Mouse (Mus musculus) hindbrain, embryonic 11.5 days (tissue): ENCODE data around the gene Atp6v1c2. TPM values are rescaled to one million over a fixed set of nuclear protein-coding genes. Genes with fewer than 3 reads are reported as not detected.

Experiments used
- ATAC-seq: fragments of 200-750 bp; cut with Nextera tagmentation; 2 replicates; pipeline ENCODE4 v1.8.0; 2017; ENCODE audit warnings: mild to moderate bottlenecking, moderate TSS enrichment, moderate library complexity; ENCODE audit not compliant: low FRiP score
- DNase-seq: peaks from one replicate; pipeline ENCODE4 v3.0.0-alpha.2; 2015; ENCODE audit warnings: low spot score
- H3K27ac ChIP-seq: fragments of 300-500 bp; sonication (generic); 2 replicates; pipeline ENCODE4 v1.5.1; 2014; ENCODE audit warnings: mild to moderate bottlenecking, low read depth, low read length
- H3K27me3 ChIP-seq: fragments of 300-500 bp; sonication (generic); 2 replicates; pipeline ENCODE4 v1.6.1; 2014; ENCODE audit warnings: mild to moderate bottlenecking, low read length, moderate library complexity, mixed read lengths; ENCODE audit not compliant: control insufficient read depth, insufficient read depth
- H3K36me3 ChIP-seq: fragments of 300-500 bp; sonication (generic); 2 replicates; pipeline ENCODE4 v1.6.1; 2014; ENCODE audit warnings: mild to moderate bottlenecking, low read length, moderate library complexity, mixed read lengths; ENCODE audit not compliant: control insufficient read depth, insufficient read depth
- H3K4me1 ChIP-seq: fragments of 300-500 bp; sonication (generic); replicated peaks from 2 replicates; pipeline ENCODE4 v1.6.1; 2014; ENCODE audit warnings: low read length, mixed read lengths; ENCODE audit not compliant: control insufficient read depth, insufficient read depth
- H3K4me2 ChIP-seq: fragments of 300-500 bp; sonication (generic); replicated peaks from 2 replicates; pipeline ENCODE4 v1.6.1; 2014; ENCODE audit warnings: mild to moderate bottlenecking, low read depth, low read length
- H3K4me3 ChIP-seq: fragments of 300-500 bp; sonication (generic); 2 replicates; pipeline ENCODE4 v1.5.1; 2014; ENCODE audit warnings: low read depth, low read length
- H3K9ac ChIP-seq: fragments of 300-500 bp; sonication (generic); 2 replicates; pipeline ENCODE4 v1.6.1; 2014; ENCODE audit warnings: low read depth, low read length
- H3K9me3 ChIP-seq: fragments of 300-500 bp; sonication (generic); 2 replicates; pipeline ENCODE4 v1.6.1; 2016; ENCODE audit warnings: low read length; ENCODE audit not compliant: control insufficient read depth
- WGBS: fragments of 180-500 bp; shearing (Covaris S2); extraction: QIAGEN DNeasy Blood & Tissue Kit; methylation state at CpG from one replicate; pipeline ENCODE4 v1.1.7; 2014; 5-methylcytosine and 5-hydroxymethylcytosine counted together
- polyA plus RNA-seq: library from polyadenylated mRNA; unstranded; fragments of >200 nt; fragmentation: Nextera tagmentation; extraction: Ambion mirVana; gene quantifications from 2 replicates; pipeline ENCODE4 v1.2.1, GENCODE M21; 2014

Atp6v1c2 gene
- polyA plus RNA-seq, 1 experiment from 2014 or later: 0.43 TPM

GRCm38 (mm10) chr12:17317970-17318369 is 11.2 kb downstream of the Atp6v1c2 start:
- H3K9me3 ChIP-seq: no peaks in the 10 kb centered on the region
- H3K36me3 ChIP-seq: no peaks in the 10 kb centered on the region
- no peak overlapping the region for H3K4me3 ChIP-seq
- H3K9ac ChIP-seq: no peak overlapping the region
- no peak for ATAC-seq
- H3K4me2 ChIP-seq: no peak overlapping the region
- no peaks in the 10 kb centered on the region; the same call in none of the 2 replicates for H3K27me3 ChIP-seq
- no peaks in the 10 kb centered on the region for H3K4me1 ChIP-seq
- H3K27ac ChIP-seq: no peak overlapping the region
- DNase-seq: no peak
- 77% methylated on average over 4 of the region's 4 CpGs for WGBS

GRCm38 (mm10) chr12:17316096-17316495 is 13.1 kb downstream of the Atp6v1c2 start:
- Histone ChIP-seq H3K27ac (no peak overlapping the region), H3K4me3 (no peak overlapping the region), H3K9ac (no peak overlapping the region), H3K4me2 (no peak overlapping the region), H3K4me1 (no peaks in the 10 kb centered on the region), H3K27me3 (no peaks in the 10 kb centered on the region), H3K36me3 (no peaks in the 10 kb centered on the region), H3K9me3 (no peaks in the 10 kb centered on the region)
- ATAC-seq (no peak), DNase-seq (no peak)
- WGBS: 92% methylated on average over 5 of the region's 5 CpGs

- H3K4me2 ChIP-seq: no peak overlapping the region
- H3K27me3 ChIP-seq: no peaks in the 10 kb centered on the region
- H3K4me1 ChIP-seq: no peaks in the 10 kb centered on the region
- no peak for ATAC-seq
- no peaks in the 10 kb centered on the region for H3K36me3 ChIP-seq
- 63% methylated on average over 16 of the region's 16 CpGs for WGBS
- no peak for DNase-seq
- no peak overlapping the region for H3K27ac ChIP-seq
- H3K9ac ChIP-seq: no peak overlapping the region
- no peaks in the 10 kb centered on the region for H3K9me3 ChIP-seq
- H3K4me3 ChIP-seq: no peak overlapping the region
Observed at GRCm38 (mm10) chr12:17310852-17311839, 18.0 kb downstream of the Atp6v1c2 start.

GRCm38 (mm10) chr12:17308246-17308645 is 20.9 kb downstream of the Atp6v1c2 start:
- DNase-seq: no peak
- no peaks in the 10 kb centered on the region for H3K9me3 ChIP-seq
- no peaks in the 10 kb centered on the region for H3K36me3 ChIP-seq
- H3K27me3 ChIP-seq: no peaks in the 10 kb centered on the region
- ATAC-seq: no peak
- no peak overlapping the region for H3K4me2 ChIP-seq
- no peak overlapping the region for H3K4me3 ChIP-seq
- no peak overlapping the region for H3K9ac ChIP-seq
- H3K4me1 ChIP-seq: no peaks in the 10 kb centered on the region
- WGBS: 50% methylated on average over 4 of the region's 4 CpGs
- no peak overlapping the region for H3K27ac ChIP-seq

- 85% methylated on average over 7 of the region's 7 CpGs for WGBS
- no peak for DNase-seq
- no peak overlapping the region for H3K4me2 ChIP-seq
- H3K4me3 ChIP-seq: no peak overlapping the region
- H3K9me3 ChIP-seq: no peaks in the 10 kb centered on the region
- no peaks in the 10 kb centered on the region for H3K27me3 ChIP-seq
- H3K27ac ChIP-seq: no peak overlapping the region
- no peaks in the 10 kb centered on the region for H3K4me1 ChIP-seq
- no peak overlapping the region for H3K9ac ChIP-seq
- H3K36me3 ChIP-seq: no peaks in the 10 kb centered on the region
- no peak for ATAC-seq
Observed at GRCm38 (mm10) chr12:17305445-17305844, 23.7 kb downstream of the Atp6v1c2 start.

- Histone ChIP-seq H3K4me1 (no peaks in the 10 kb centered on the region), H3K9ac (no peak overlapping the region), H3K9me3 (no peaks in the 10 kb centered on the region), H3K36me3 (no peaks in the 10 kb centered on the region), H3K4me2 (no peak overlapping the region), H3K4me3 (no peak overlapping the region), H3K27ac (no peak overlapping the region), H3K27me3 (no peaks in the 10 kb centered on the region)
- no peak for DNase-seq
- WGBS: 93% methylated on average over 1 of the region's 1 CpGs
- no peak for ATAC-seq
Observed at GRCm38 (mm10) chr12:17299902-17300301, 29.3 kb downstream of the Atp6v1c2 start.

GRCm38 (mm10) chr12:17296899-17297298 is 32.3 kb downstream of the Atp6v1c2 start:
- 80% methylated on average over 2 of the region's 2 CpGs for WGBS
- DNase-seq (no peak), ATAC-seq (no peak)
- H3K4me2 ChIP-seq: no peak overlapping the region
- H3K9me3 ChIP-seq: no peaks in the 10 kb centered on the region
- no peak overlapping the region for H3K9ac ChIP-seq
- no peaks in the 10 kb centered on the region for H3K36me3 ChIP-seq
- no peaks in the 10 kb centered on the region for H3K27me3 ChIP-seq
- no peak overlapping the region for H3K27ac ChIP-seq
- H3K4me3 ChIP-seq: no peak overlapping the region
- no peaks in the 10 kb centered on the region for H3K4me1 ChIP-seq

GRCm38 (mm10) chr12:17290569-17290968 is 38.6 kb downstream of the Atp6v1c2 start:
- no peaks in the 10 kb centered on the region for H3K36me3 ChIP-seq
- H3K9me3 ChIP-seq: no peaks in the 10 kb centered on the region
- no peaks in the 10 kb centered on the region for H3K4me1 ChIP-seq
- no peak overlapping the region for H3K27ac ChIP-seq
- H3K4me3 ChIP-seq: no peak overlapping the region
- ATAC-seq: no peak
- H3K4me2 ChIP-seq: no peak overlapping the region
- DNase-seq: no peak
- H3K27me3 ChIP-seq: no peaks in the 10 kb centered on the region
- H3K9ac ChIP-seq: no peak overlapping the region
- WGBS: 74% methylated on average over 4 of the region's 4 CpGs

GRCm38 (mm10) chr12:17289913-17290312 is 39.2 kb downstream of the Atp6v1c2 start:
- Histone ChIP-seq H3K27me3 (no peaks in the 10 kb centered on the region), H3K4me1 (no peaks in the 10 kb centered on the region), H3K4me3 (no peak overlapping the region), H3K9me3 (no peaks in the 10 kb centered on the region), H3K9ac (no peak overlapping the region), H3K36me3 (peaks cover 4% of the 10 kb centered on the region; the same call in 1 of the 2 replicates), H3K4me2 (no peak overlapping the region), H3K27ac (no peak overlapping the region)
- WGBS: 86% methylated on average over 2 of the region's 2 CpGs
- ATAC-seq (no peak), DNase-seq (no peak)
